Mouse (Mus musculus) bone marrow macrophage, adult 2 months (primary cell): ENCODE data around the gene Abhd12b. TPM values are rescaled to one million over a fixed set of nuclear protein-coding genes. Genes with fewer than 3 reads are reported as not detected.
"Not testable (repeated sequence)": the region's sequence is repeated elsewhere in the genome, so short reads cannot be mapped to it uniquely, and the experiment has no call there.

Experiments used
- H3K27ac ChIP-seq: 2 replicates; pipeline ENCODE4 v1.5.1; 2012; ENCODE audit warnings: low read depth, low read length; ENCODE audit not compliant: insufficient read depth
- H3K4me1 ChIP-seq: 2 replicates; pipeline ENCODE4 v1.6.1; 2012; ENCODE audit warnings: low read length; ENCODE audit not compliant: control insufficient read depth, insufficient read depth
- H3K4me3 ChIP-seq: 2 replicates; pipeline ENCODE4 v1.5.1; 2012; ENCODE audit warnings: mild to moderate bottlenecking, low read length, moderate library complexity; ENCODE audit not compliant: insufficient read depth
- CTCF ChIP-seq: IDR thresholded peaks from 2 replicates; pipeline ENCODE4 v1.5.1; 2012; ENCODE audit warnings: low read depth, mild to moderate bottlenecking, low read length, moderate library complexity
- POLR2A ChIP-seq: IDR thresholded peaks from 2 replicates; pipeline ENCODE4 v1.6.1; 2012; ENCODE audit warnings: mild to moderate bottlenecking, low read depth, low read length, borderline replicate concordance
- polyA plus RNA-seq: library from polyadenylated mRNA; stranded (reverse); fragments of >200 nt; gene quantifications from 2 replicates; pipeline ENCODE4 v1.2.4, GENCODE M21; 2012; ENCODE audit not compliant: missing spikeins, insufficient read depth, insufficient read length

Gene Abhd12b
- polyA plus RNA-seq, 1 experiment: not detected

- H3K27ac ChIP-seq: no peak overlapping the region
- no peak overlapping the region for H3K4me3 ChIP-seq
- TF ChIP-seq CTCF (no peak), POLR2A (no peak)
- peaks cover 16% of the 10 kb centered on the region for H3K4me1 ChIP-seq
Observed at GRCm38 (mm10) chr12:70137095-70137494, 16.8 kb upstream of the Abhd12b start.

- H3K4me1 ChIP-seq: peaks cover 16% of the 10 kb centered on the region
- no peak for TF ChIP-seq CTCF
- TF ChIP-seq POLR2A: no peak
- H3K4me3 ChIP-seq: no peak overlapping the region
Observed at GRCm38 (mm10) chr12:70137626-70138025, 16.3 kb upstream of the Abhd12b start.

GRCm38 (mm10) chr12:70139871-70140270 is 14.1 kb upstream of the Abhd12b start:
- Histone ChIP-seq H3K27ac (no peak overlapping the region), H3K4me3 (no peak overlapping the region), H3K4me1 (peaks cover 16% of the 10 kb centered on the region)
- TF ChIP-seq POLR2A (no peak), CTCF (no peak)

More at GRCm38 (mm10) chr12:70137626-70138025, 16.3 kb upstream of the Abhd12b start:
- H3K27ac ChIP-seq: no peak overlapping the region

GRCm38 (mm10) chr12:70140542-70140941 is 13.4 kb upstream of the Abhd12b start:
- Histone ChIP-seq H3K4me3 (no peak overlapping the region), H3K27ac (peak overlapping the region; percentile 53), H3K4me1 (peaks cover 16% of the 10 kb centered on the region)
- TF ChIP-seq CTCF (no peak), POLR2A (no peak)

GRCm38 (mm10) chr12:70140993-70141576 is 12.9 kb upstream of the Abhd12b start:
- H3K4me3 ChIP-seq: no peak overlapping the region
- peaks cover 15% of the 10 kb centered on the region for H3K4me1 ChIP-seq
- TF ChIP-seq POLR2A (no peak), CTCF (no peak)
- H3K27ac ChIP-seq: peak overlapping the region; percentile 49

- H3K27ac ChIP-seq: not testable (repeated sequence)
- peaks cover 14% of the 10 kb centered on the region for H3K4me1 ChIP-seq
Observed at GRCm38 (mm10) chr12:70144106-70144587, 9.8 kb upstream of the Abhd12b start.

GRCm38 (mm10) chr12:70144637-70145448 is 9.1 kb upstream of the Abhd12b start:
- Histone ChIP-seq H3K4me1 (peaks cover 13% of the 10 kb centered on the region), H3K4me3 (no peak overlapping the region), H3K27ac (no peak overlapping the region)
- TF ChIP-seq CTCF (no peak), POLR2A (no peak)

More at GRCm38 (mm10) chr12:70144106-70144587, 9.8 kb upstream of the Abhd12b start:
- not testable (repeated sequence) for H3K4me3 ChIP-seq

- peaks cover 8% of the 10 kb centered on the region for H3K4me1 ChIP-seq
- H3K4me3 ChIP-seq: no peak overlapping the region
- H3K27ac ChIP-seq: no peak overlapping the region
- TF ChIP-seq CTCF: no peak
- no peak for TF ChIP-seq POLR2A
Observed at GRCm38 (mm10) chr12:70145586-70145985, 8.4 kb upstream of the Abhd12b start.

- Histone ChIP-seq H3K27ac (no peak overlapping the region), H3K4me1 (peaks cover 3% of the 10 kb centered on the region; the same call in 1 of the 2 replicates), H3K4me3 (peak overlapping the region; percentile 41)
- TF ChIP-seq CTCF (no peak), POLR2A (no peak)
Observed at GRCm38 (mm10) chr12:70147986-70148630, 5.8 kb upstream of the Abhd12b start.
